Mouse (Mus musculus): ENCODE data around the gene Best2.

DNA sequence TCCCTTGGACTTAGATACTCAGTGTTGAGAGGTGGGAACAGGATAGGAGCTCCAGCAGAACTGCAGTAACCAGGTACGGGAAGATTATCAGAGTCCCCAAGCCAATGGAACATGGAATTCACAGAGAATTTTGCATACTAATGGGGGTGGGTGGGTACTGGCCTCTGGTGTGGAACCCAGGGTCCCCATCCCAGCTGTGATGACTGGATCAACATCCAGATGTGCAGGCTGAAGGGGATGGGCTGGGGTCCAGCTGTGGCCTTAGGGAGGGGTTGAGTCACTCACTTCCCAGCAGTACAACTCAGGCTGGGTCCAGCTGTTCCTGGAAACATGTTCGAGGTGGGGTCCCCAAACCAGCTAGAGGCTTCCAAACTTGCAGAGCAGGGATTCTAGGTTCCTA is 26.4 kb downstream of the Best2 start:
- no peak for TF ChIP-seq CTCF (IDR thresholded peaks at IDR 0.05; ENCODE audit: low read depth, low read length)
- TF ChIP-seq POLR2A (IDR thresholded peaks at IDR 0.05; ENCODE audit: extremely low read depth, insufficient read depth, low read length): no peak
